ENCODE assay signal across 16 mouse cellular contexts in the genomic region with DNA sequence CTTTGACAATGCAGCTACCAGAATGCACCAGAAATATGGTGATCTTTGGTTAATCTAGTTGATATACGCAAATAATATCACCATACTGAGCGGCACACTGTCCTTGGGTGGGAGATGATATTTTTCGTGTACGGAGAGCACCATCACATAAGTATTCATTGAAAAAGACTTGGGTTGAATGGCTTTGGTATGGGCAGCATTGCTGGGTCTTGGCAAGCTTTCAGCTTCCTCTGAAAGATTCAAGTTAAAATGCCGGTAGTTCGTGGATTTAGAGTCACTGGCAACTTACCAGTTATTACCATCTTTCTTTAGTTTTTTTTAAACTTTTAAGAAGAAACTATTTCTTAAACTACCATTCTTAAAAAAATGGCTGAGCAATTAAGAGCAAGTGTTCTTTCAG.
DNase-seq lines count a peak whose midpoint lies in the region; ATAC-seq and TF ChIP-seq lines count a peak whose summit lies in the region.
"Had no signal": no experiment of that assay in that cellular context is flagged by ENCODE, and none has a peak within 500 bp of the region (broad histone marks: within the 10 kb centered on the region; RNA-seq: fewer than 3 reads in every experiment).

No protein-coding gene starts in this region.

- no peak overlapping the region for H3K4me2 ChIP-seq in forebrain, embryonic 13.5 days
- no peak overlapping the region for H3K4me2 ChIP-seq in forebrain, embryonic 12.5 days
- H3K4me2 ChIP-seq in limb, embryonic 14.5 days (replicated peaks; ENCODE audit: low read depth, low read length, severe bottlenecking) = no peak overlapping the region
- no peak overlapping the region for H3K4me2 ChIP-seq in lung, postnatal 0 days (replicated peaks; ENCODE audit: low read depth, low read length)
- H3K4me2 ChIP-seq: forebrain, embryonic 15.5 days; hindbrain, embryonic 13.5 days had no signal

- WGBS in forebrain, embryonic 13.5 days = 69% methylated on average over 6 of the region's 6 CpGs
- WGBS in forebrain, embryonic 12.5 days = 88% methylated on average over 6 of the region's 6 CpGs
- WGBS in limb, embryonic 14.5 days = 61% methylated on average over 6 of the region's 6 CpGs
- 96% methylated on average over 6 of the region's 6 CpGs for WGBS in limb, embryonic 10.5 days
- 39% methylated on average over 6 of the region's 6 CpGs for WGBS in lung, postnatal 0 days

- no peak overlapping the region for H3K4me3 ChIP-seq in forebrain, embryonic 13.5 days
- H3K4me3 ChIP-seq in forebrain, embryonic 12.5 days (replicated peaks) = no peak overlapping the region
- no peak overlapping the region for H3K4me3 ChIP-seq in limb, embryonic 14.5 days (replicated peaks; ENCODE audit: low read length)
- H3K4me3 ChIP-seq in limb, embryonic 10.5 days = no peak overlapping the region
- no peak overlapping the region for H3K4me3 ChIP-seq in lung, postnatal 0 days (ENCODE audit: low read depth, low read length)
- H3K4me3 ChIP-seq: erythroblast, embryonic 14.5 days; forebrain, embryonic 15.5 days; heart, embryonic 10.5 days; hindbrain, embryonic 13.5 days had no signal

- ATAC-seq in forebrain, embryonic 13.5 days = peak; percentile 33
- no peak for ATAC-seq in forebrain, embryonic 12.5 days (ENCODE audit: low FRiP score)
- no peak for ATAC-seq in limb, embryonic 14.5 days (ENCODE audit: low FRiP score, low read depth)
- ATAC-seq in lung, postnatal 0 days = no peak

- TF ChIP-seq POLR2A in limb, embryonic 14.5 days (IDR thresholded peaks at IDR 0.05; ENCODE audit: borderline replicate concordance, extremely low read depth, insufficient read depth, insufficient read length) = no peak

- DNase-seq in limb, embryonic 14.5 days (ENCODE audit: low spot score) = peak; percentile 57
- no peak for DNase-seq in limb, embryonic 10.5 days (ENCODE audit: low spot score)
- DNase-seq in lung, postnatal 0 days (ENCODE audit: low spot score) = peak; percentile 12
- no peak for DNase-seq in lung, postnatal 25 days (ENCODE audit: low spot score)
- DNase-seq in embryo, embryonic 11 days = no peak
- DNase-seq: cerebellum, adult 11-12 months; cerebellum, adult 9-10 months; cerebellum, postnatal 25 days; gastrocnemius, postnatal 10 days had no signal

- no peaks in the 10 kb centered on the region for H3K9me3 ChIP-seq in forebrain, embryonic 13.5 days (replicated peaks)
- no peaks in the 10 kb centered on the region for H3K9me3 ChIP-seq in forebrain, embryonic 12.5 days
- no peaks in the 10 kb centered on the region for H3K9me3 ChIP-seq in limb, embryonic 14.5 days (ENCODE audit: control insufficient read depth, low read length)
- H3K9me3 ChIP-seq in limb, embryonic 10.5 days (replicated peaks) = no peaks in the 10 kb centered on the region
- no peaks in the 10 kb centered on the region for H3K9me3 ChIP-seq in lung, postnatal 0 days (ENCODE audit: low read length)
- H3K9me3 ChIP-seq: embryonic facial prominence, embryonic 15.5 days; forebrain, embryonic 15.5 days; heart, embryonic 10.5 days; hindbrain, embryonic 13.5 days had no signal

- peaks cover 5% of the 10 kb centered on the region for H3K4me1 ChIP-seq in forebrain, embryonic 13.5 days
- H3K4me1 ChIP-seq in forebrain, embryonic 12.5 days = no peaks in the 10 kb centered on the region
- H3K4me1 ChIP-seq in limb, embryonic 14.5 days (ENCODE audit: control insufficient read depth, insufficient read depth, low read length) = peaks cover 19% of the 10 kb centered on the region
- no peaks in the 10 kb centered on the region for H3K4me1 ChIP-seq in limb, embryonic 10.5 days
- H3K4me1 ChIP-seq in lung, postnatal 0 days (ENCODE audit: insufficient read depth, low read depth, low read length) = no peaks in the 10 kb centered on the region
- H3K4me1 ChIP-seq: heart, embryonic 10.5 days; hindbrain, embryonic 13.5 days had no signal

- H3K27me3 ChIP-seq in forebrain, embryonic 13.5 days = no peaks in the 10 kb centered on the region
- no peaks in the 10 kb centered on the region for H3K27me3 ChIP-seq in forebrain, embryonic 12.5 days
- H3K27me3 ChIP-seq in limb, embryonic 14.5 days (ENCODE audit: control insufficient read depth, insufficient read depth, low read length) = no peaks in the 10 kb centered on the region
- no peaks in the 10 kb centered on the region for H3K27me3 ChIP-seq in limb, embryonic 10.5 days (ENCODE audit: low read depth, poor library complexity, severe bottlenecking)
- H3K27me3 ChIP-seq in lung, postnatal 0 days (replicated peaks; ENCODE audit: insufficient read depth, low read length) = no peaks in the 10 kb centered on the region
- H3K27me3 ChIP-seq: embryonic facial prominence, embryonic 15.5 days; forebrain, embryonic 15.5 days; hindbrain, embryonic 13.5 days had no signal

- no peak overlapping the region for H3K9ac ChIP-seq in forebrain, embryonic 13.5 days
- no peak overlapping the region for H3K9ac ChIP-seq in forebrain, embryonic 12.5 days
- H3K9ac ChIP-seq in limb, embryonic 14.5 days (ENCODE audit: low read depth, low read length, severe bottlenecking) = no peak overlapping the region
- no peak overlapping the region for H3K9ac ChIP-seq in lung, postnatal 0 days (replicated peaks; ENCODE audit: low read depth)
- H3K9ac ChIP-seq: embryonic facial prominence, embryonic 15.5 days; forebrain, embryonic 15.5 days; hindbrain, embryonic 13.5 days had no signal

- no peaks in the 10 kb centered on the region for H3K36me3 ChIP-seq in forebrain, embryonic 13.5 days (ENCODE audit: poor library complexity, severe bottlenecking)
- no peaks in the 10 kb centered on the region for H3K36me3 ChIP-seq in forebrain, embryonic 12.5 days (replicated peaks)
- H3K36me3 ChIP-seq in limb, embryonic 14.5 days (ENCODE audit: control insufficient read depth, insufficient read depth, low read length) = no peaks in the 10 kb centered on the region
- no peaks in the 10 kb centered on the region for H3K36me3 ChIP-seq in limb, embryonic 10.5 days
- no peaks in the 10 kb centered on the region for H3K36me3 ChIP-seq in lung, postnatal 0 days (ENCODE audit: insufficient read depth, low read length)
- H3K36me3 ChIP-seq: embryonic facial prominence, embryonic 15.5 days; forebrain, embryonic 15.5 days; heart, embryonic 10.5 days; hindbrain, embryonic 13.5 days had no signal

- TF ChIP-seq EP300 in lung, postnatal 0 days (IDR thresholded peaks at IDR 0.05) = no peak

- H3K27ac ChIP-seq in forebrain, embryonic 13.5 days = no peak overlapping the region
- no peak overlapping the region for H3K27ac ChIP-seq in forebrain, embryonic 12.5 days
- no peak overlapping the region; the same call in 1 of the 2 replicates for H3K27ac ChIP-seq in limb, embryonic 14.5 days (replicated peaks; ENCODE audit: low read depth, low read length)
- H3K27ac ChIP-seq in limb, embryonic 10.5 days = no peak overlapping the region
- no peak overlapping the region for H3K27ac ChIP-seq in lung, postnatal 0 days (ENCODE audit: low read length)
- H3K27ac ChIP-seq: forebrain, embryonic 15.5 days; heart, embryonic 10.5 days; hindbrain, embryonic 13.5 days had no signal

- TF ChIP-seq CTCF in lung, postnatal 0 days (IDR thresholded peaks at IDR 0.05) = no peak

Comparison
In these comparisons a context has a peak if more than half of its experiments do, and no peak if none do; other contexts are left out.
1. DNase-seq: peak in limb, embryonic 14.5 days (single experiment) and lung, postnatal 0 days (single experiment); none in limb, embryonic 10.5 days (single experiment), lung, postnatal 25 days (single experiment) and embryo, embryonic 11 days (single experiment).